Mouse (Mus musculus): Measurements from ENCODE around the gene Fancf. TPM values are rescaled to one million over a fixed set of nuclear protein-coding genes. Genes with fewer than 3 reads are reported as not detected.

Gene Fancf
- polyA plus RNA-seq, 1 experiment, result 1.3 TPM

GRCm38 (mm10) chr7:51840515-51840914 lies 21.6 kb downstream of the Fancf start:
- H3K36me3 ChIP-seq (ENCODE audit: control insufficient read depth, insufficient read depth, low read length), result no peaks in the 10 kb centered on the region
- H3K27me3 ChIP-seq (ENCODE audit: control insufficient read depth, insufficient read depth, low read length), result no peaks in the 10 kb centered on the region
- no peaks in the 10 kb centered on the region for H3K4me1 ChIP-seq (ENCODE audit: control insufficient read depth, insufficient read depth, low read length)
- no peak for TF ChIP-seq POLR2A (IDR thresholded peaks at IDR 0.05; ENCODE audit: control insufficient read depth, low read depth, low read length)
- TF ChIP-seq CTCF (IDR thresholded peaks at IDR 0.05; ENCODE audit: control insufficient read depth, insufficient read depth, insufficient replicate concordance, low read depth, low read length), result no peak
- no peak overlapping the region for H3K27ac ChIP-seq (ENCODE audit: control insufficient read depth, insufficient read depth, low read depth, low read length)
- H3K4me3 ChIP-seq (ENCODE audit: control insufficient read depth, low read depth, low read length), result no peak overlapping the region

GRCm38 (mm10) chr7:51831917-51832316 lies 30.1 kb downstream of the Fancf start:
- no peak for TF ChIP-seq POLR2A (IDR thresholded peaks at IDR 0.05; ENCODE audit: control insufficient read depth, low read depth, low read length)
- no peak for TF ChIP-seq CTCF (IDR thresholded peaks at IDR 0.05; ENCODE audit: control insufficient read depth, insufficient read depth, insufficient replicate concordance, low read depth, low read length)

GRCm38 (mm10) chr7:51823562-51824338 lies 38.3 kb downstream of the Fancf start:
- no peaks in the 10 kb centered on the region for H3K36me3 ChIP-seq (ENCODE audit: control insufficient read depth, insufficient read depth, low read length)
- TF ChIP-seq POLR2A (IDR thresholded peaks at IDR 0.05; ENCODE audit: control insufficient read depth, low read depth, low read length) (no peak), CTCF (IDR thresholded peaks at IDR 0.05; ENCODE audit: control insufficient read depth, insufficient read depth, insufficient replicate concordance, low read depth, low read length) (no peak)
- H3K27ac ChIP-seq (ENCODE audit: control insufficient read depth, insufficient read depth, low read depth, low read length), result no peak overlapping the region
- no peaks in the 10 kb centered on the region for H3K27me3 ChIP-seq (ENCODE audit: control insufficient read depth, insufficient read depth, low read length)
- H3K4me1 ChIP-seq (ENCODE audit: control insufficient read depth, insufficient read depth, low read length), result no peaks in the 10 kb centered on the region
- no peak overlapping the region for H3K4me3 ChIP-seq (ENCODE audit: control insufficient read depth, low read depth, low read length)

More at GRCm38 (mm10) chr7:51831917-51832316, 30.1 kb downstream of the Fancf start:
- Histone ChIP-seq H3K4me1 (ENCODE audit: control insufficient read depth, insufficient read depth, low read length) (no peaks in the 10 kb centered on the region), H3K4me3 (ENCODE audit: control insufficient read depth, low read depth, low read length) (no peak overlapping the region), H3K27ac (ENCODE audit: control insufficient read depth, insufficient read depth, low read depth, low read length) (no peak overlapping the region), H3K36me3 (ENCODE audit: control insufficient read depth, insufficient read depth, low read length) (no peaks in the 10 kb centered on the region), H3K27me3 (ENCODE audit: control insufficient read depth, insufficient read depth, low read length) (no peaks in the 10 kb centered on the region)

GRCm38 (mm10) chr7:51821467-51821866 lies 40.6 kb downstream of the Fancf start:
- Histone ChIP-seq H3K27ac (ENCODE audit: control insufficient read depth, insufficient read depth, low read depth, low read length) (no peak overlapping the region), H3K4me1 (ENCODE audit: control insufficient read depth, insufficient read depth, low read length) (no peaks in the 10 kb centered on the region), H3K36me3 (ENCODE audit: control insufficient read depth, insufficient read depth, low read length) (no peaks in the 10 kb centered on the region), H3K27me3 (ENCODE audit: control insufficient read depth, insufficient read depth, low read length) (no peaks in the 10 kb centered on the region), H3K4me3 (ENCODE audit: control insufficient read depth, low read depth, low read length) (no peak overlapping the region)
- TF ChIP-seq CTCF (IDR thresholded peaks at IDR 0.05; ENCODE audit: control insufficient read depth, insufficient read depth, insufficient replicate concordance, low read depth, low read length), result no peak
- no peak for TF ChIP-seq POLR2A (IDR thresholded peaks at IDR 0.05; ENCODE audit: control insufficient read depth, low read depth, low read length)

- no peak for TF ChIP-seq CTCF (IDR thresholded peaks at IDR 0.05; ENCODE audit: control insufficient read depth, insufficient read depth, insufficient replicate concordance, low read depth, low read length)
- no peak for TF ChIP-seq POLR2A (IDR thresholded peaks at IDR 0.05; ENCODE audit: control insufficient read depth, low read depth, low read length)
- H3K36me3 ChIP-seq (ENCODE audit: control insufficient read depth, insufficient read depth, low read length), result no peaks in the 10 kb centered on the region
- no peaks in the 10 kb centered on the region for H3K4me1 ChIP-seq (ENCODE audit: control insufficient read depth, insufficient read depth, low read length)
Measured at GRCm38 (mm10) chr7:51819891-51820290, 42.2 kb downstream of the Fancf start.

GRCm38 (mm10) chr7:51818251-51818974 lies 43.7 kb downstream of the Fancf start:
- Histone ChIP-seq H3K4me3 (ENCODE audit: control insufficient read depth, low read depth, low read length) (no peak overlapping the region), H3K27ac (ENCODE audit: control insufficient read depth, insufficient read depth, low read depth, low read length) (no peak overlapping the region), H3K36me3 (ENCODE audit: control insufficient read depth, insufficient read depth, low read length) (no peaks in the 10 kb centered on the region), H3K4me1 (ENCODE audit: control insufficient read depth, insufficient read depth, low read length) (no peaks in the 10 kb centered on the region), H3K27me3 (ENCODE audit: control insufficient read depth, insufficient read depth, low read length) (no peaks in the 10 kb centered on the region)
- TF ChIP-seq CTCF (IDR thresholded peaks at IDR 0.05; ENCODE audit: control insufficient read depth, insufficient read depth, insufficient replicate concordance, low read depth, low read length), result no peak
- no peak for TF ChIP-seq POLR2A (IDR thresholded peaks at IDR 0.05; ENCODE audit: control insufficient read depth, low read depth, low read length)

More at GRCm38 (mm10) chr7:51819891-51820290, 42.2 kb downstream of the Fancf start:
- no peak overlapping the region for H3K4me3 ChIP-seq (ENCODE audit: control insufficient read depth, low read depth, low read length)
- H3K27ac ChIP-seq (ENCODE audit: control insufficient read depth, insufficient read depth, low read depth, low read length), result no peak overlapping the region
- H3K27me3 ChIP-seq (ENCODE audit: control insufficient read depth, insufficient read depth, low read length), result no peaks in the 10 kb centered on the region

GRCm38 (mm10) chr7:51816283-51816839 lies 45.7 kb downstream of the Fancf start:
- H3K36me3 ChIP-seq (ENCODE audit: control insufficient read depth, insufficient read depth, low read length), result no peaks in the 10 kb centered on the region
- H3K27me3 ChIP-seq (ENCODE audit: control insufficient read depth, insufficient read depth, low read length), result no peaks in the 10 kb centered on the region

More at GRCm38 (mm10) chr7:51816283-51816839, 45.7 kb downstream of the Fancf start:
- H3K4me3 ChIP-seq (ENCODE audit: control insufficient read depth, low read depth, low read length), result no peak overlapping the region
- H3K4me1 ChIP-seq (ENCODE audit: control insufficient read depth, insufficient read depth, low read length), result no peaks in the 10 kb centered on the region
- TF ChIP-seq CTCF (IDR thresholded peaks at IDR 0.05; ENCODE audit: control insufficient read depth, insufficient read depth, insufficient replicate concordance, low read depth, low read length) (no peak), POLR2A (IDR thresholded peaks at IDR 0.05; ENCODE audit: control insufficient read depth, low read depth, low read length) (no peak)
- no peak overlapping the region for H3K27ac ChIP-seq (ENCODE audit: control insufficient read depth, insufficient read depth, low read depth, low read length)
